Mouse (Mus musculus) urinary bladder, postnatal 0 days (tissue): Measurements from ENCODE around the gene Cfdp1. TPM values are rescaled to one million over a fixed set of nuclear protein-coding genes. Genes with fewer than 3 reads are reported as not detected.

ENCODE experiments used
- polyA plus RNA-seq: library from polyadenylated mRNA; unstranded; fragments of >200 nt; fragmentation: Nextera tagmentation; extraction: Ambion mirVana; gene quantifications from 2 replicates; pipeline ENCODE4 v1.2.1, GENCODE M21; 2015

Cfdp1 gene
- 90.4 and 109 TPM in 2 replicates for polyA plus RNA-seq

GRCm38 (mm10) chr8:111853861-111854501 lies at the start of gene Cfdp1:
TSS of gene Cfdp1 (minus strand) at chr8:111854291.

GRCm38 (mm10) chr8:111876355-111876948 lies 22.4 kb upstream of the Cfdp1 start, which contains the start of gene Tmem170:
TSS of gene Tmem170 (minus strand) at chr8:111876750.

GRCm38 (mm10) chr8:111743792-111744696 lies 110.0 kb downstream of the Cfdp1 start, which contains the start of gene Bcar1:
TSS of gene Bcar1 (minus strand) at chr8:111743809.

Other genes with a start within 250 kb of the Cfdp1 start
- 1.1 and 1.4 TPM in 2 replicates for gene Ldhd, start 223.9 kb downstream of the Cfdp1 start, polyA plus RNA-seq
- 8.3 and 9.2 TPM in 2 replicates for gene Zfp1, start 210.9 kb downstream of the Cfdp1 start, polyA plus RNA-seq
- not detected in 2 replicates for gene Ctrb1, start 163.3 kb downstream of the Cfdp1 start, polyA plus RNA-seq
- 28.3 and 28.6 TPM in 2 replicates for gene Bcar1, start 110.5 kb downstream of the Cfdp1 start, polyA plus RNA-seq
- 6.9 and 8.2 TPM in 2 replicates for gene Tmem170, start 22.5 kb upstream of the Cfdp1 start, polyA plus RNA-seq
- gene Chst5, start 56.2 kb upstream of the Cfdp1 start, polyA plus RNA-seq, result 0.81 and 0.82 TPM in 2 replicates
- gene Tmem231, start 79.6 kb upstream of the Cfdp1 start, polyA plus RNA-seq, result 2.6 and 3.3 TPM in 2 replicates
- 143 and 156 TPM in 2 replicates for gene Gabarapl2, start 86.4 kb upstream of the Cfdp1 start, polyA plus RNA-seq
- 2.1 and 2.2 TPM in 2 replicates for gene Adat1, start 138.0 kb upstream of the Cfdp1 start, polyA plus RNA-seq
- gene Kars, start 157.0 kb upstream of the Cfdp1 start, polyA plus RNA-seq, result 100 and 106 TPM in 2 replicates
- 11.7 and 11.9 TPM in 2 replicates for gene Terf2ip, start 157.1 kb upstream of the Cfdp1 start, polyA plus RNA-seq
- 0.47 TPM in 1 of 2 replicates, not detected in the other for gene Gm6793, start 160.7 kb upstream of the Cfdp1 start, polyA plus RNA-seq